14 mouse cellular contexts compared by ENCODE assay signal in genomic region chr4:149632670-149633307, GRCm38 (mm10). TPM values are rescaled to one million over a fixed set of nuclear protein-coding genes. Genes with fewer than 3 reads are reported as not detected.
DNase-seq lines count a peak whose midpoint lies in the region; ATAC-seq and TF ChIP-seq lines count a peak whose summit lies in the region.
"Had no signal": no experiment of that assay in that cellular context is flagged by ENCODE, and none has a peak within 500 bp of the region (broad histone marks: within the 10 kb centered on the region; RNA-seq: fewer than 3 reads in every experiment).

No protein-coding gene starts in this region.

- H3K79me2 ChIP-seq in MEL (ENCODE audit: control insufficient read depth, insufficient read depth, low read length, poor library complexity): peaks cover 7% of the 10 kb centered on the region; the same call in 1 of the 2 replicates

- H3K9ac ChIP-seq in lung, embryonic 14.5 days: no peak overlapping the region
- peak overlapping the region; percentile 6; the same call in 1 of the 2 replicates for H3K9ac ChIP-seq in MEL (ENCODE audit: control insufficient read depth, low read depth, low read length, poor library complexity, severe bottlenecking)
- no peak overlapping the region for H3K9ac ChIP-seq in liver, embryonic 16.5 days (ENCODE audit: low read depth, low read length)
- H3K9ac ChIP-seq: embryonic facial prominence, embryonic 15.5 days; limb, embryonic 15.5 days had no signal

- peak; percentile 59 to 66 for TF ChIP-seq EP300 in MEL (IDR thresholded peaks at IDR 0.05; ENCODE audit: low read depth in 1 of 2, low read length in 2 of 2)

- 0 out of 2 replicates have a peak overlapping the region, but pooled peaks have one; percentile 15 for H3K27ac ChIP-seq in lung, embryonic 14.5 days (ENCODE audit: low read depth)
- H3K27ac ChIP-seq in MEL (ENCODE audit: control insufficient read depth, low read depth, low read length): peak overlapping the region; percentile 23; the same call in 1 of the 2 replicates
- peak overlapping the region; percentile 54; the same call in 1 of the 2 replicates for H3K27ac ChIP-seq in liver, embryonic 16.5 days (ENCODE audit: low read length)
- H3K27ac ChIP-seq: embryonic facial prominence, embryonic 15.5 days; limb, embryonic 15.5 days; macrophage; stomach, postnatal 0 days had no signal

- H3K4me3 ChIP-seq in lung, embryonic 14.5 days (ENCODE audit: low read depth, low read length): no peak overlapping the region
- H3K4me3 ChIP-seq in lung, adult 2 months (replicated peaks; ENCODE audit: extremely low read depth, low read depth, low read length): no peak overlapping the region
- H3K4me3 ChIP-seq in MEL (ENCODE audit: control insufficient read depth in 1 of 2, insufficient read depth in 1 of 2, low read depth in 2 of 2, low read length in 2 of 2): peak overlapping the region; percentile 0 to 44; a peak in 3 of 4 replicates
- no peak overlapping the region for H3K4me3 ChIP-seq in liver, embryonic 16.5 days (ENCODE audit: low read depth, low read length)
- H3K4me3 ChIP-seq: embryonic facial prominence, embryonic 15.5 days; limb, embryonic 15.5 days had no signal

- whole genome bisulfite sequencing in lung, embryonic 14.5 days: 87% methylated on average over 9 of the region's 9 CpGs
- 87% methylated on average over 9 of the region's 9 CpGs for WGBS in lung, adult 2 months
- 54% methylated on average over 9 of the region's 9 CpGs for WGBS in liver, embryonic 16.5 days (ENCODE audit: insufficient replicate concordance)

- H3K4me1 ChIP-seq in lung, embryonic 14.5 days (ENCODE audit: insufficient read depth): no peaks in the 10 kb centered on the region
- peaks cover 5% of the 10 kb centered on the region for H3K4me1 ChIP-seq in lung, adult 2 months (ENCODE audit: control insufficient read depth, insufficient read depth, low read length)
- H3K4me1 ChIP-seq in MEL (ENCODE audit: control insufficient read depth in 1 of 2, insufficient read depth in 2 of 2, low read length in 2 of 2): peaks cover 24 to 34% of the 10 kb centered on the region in 2 experiments
- H3K4me1 ChIP-seq in liver, embryonic 16.5 days (ENCODE audit: control insufficient read depth, low read depth, low read length): peaks cover 4% of the 10 kb centered on the region; the same call in 1 of the 2 replicates
- H3K4me1 ChIP-seq: embryonic facial prominence, embryonic 15.5 days had no signal

- DNase-seq in lung, embryonic 14.5 days: no peak
- DNase-seq in lung, adult 2 months: no peak
- DNase-seq in MEL (ENCODE audit: low read depth, low spot score): peak; percentile 81
- peak; percentile 87 for DNase-seq in c-Kit-negative CD71-positive TER-119-positive erythroid progenitor cells, embryonic 14.5 days (ENCODE audit: low read depth, low spot score)
- DNase-seq in spleen, postnatal 14 days (ENCODE audit: low spot score in 2 of 2): no peak
- DNase-seq in layer of hippocampus, postnatal 36 days: no peak
- no peak for DNase-seq in kidney, postnatal 36 days
- DNase-seq: cerebellum, postnatal 25 days; heart, postnatal 36 days had no signal

- ATAC-seq in lung, embryonic 14.5 days (ENCODE audit: insufficient read depth): no peak
- ATAC-seq in liver, embryonic 16.5 days (ENCODE audit: low read depth): peak; percentile 87

- peaks cover 69% of the 10 kb centered on the region for H3K36me3 ChIP-seq in lung, embryonic 14.5 days (ENCODE audit: insufficient read depth)
- peaks cover 0 to 31% of the 10 kb centered on the region in 2 experiments; a peak in 2 of 4 replicates for H3K36me3 ChIP-seq in MEL (ENCODE audit: control insufficient read depth in 1 of 2, insufficient read depth in 2 of 2, low read length in 2 of 2)
- H3K36me3 ChIP-seq in liver, embryonic 16.5 days (ENCODE audit: control insufficient read depth, insufficient read depth): no peaks in the 10 kb centered on the region

- no peak for TF ChIP-seq RAD21 in MEL (IDR thresholded peaks at IDR 0.05; ENCODE audit: low read depth, low read length)

- no peak overlapping the region for H3K4me2 ChIP-seq in lung, embryonic 14.5 days
- no peak overlapping the region for H3K4me2 ChIP-seq in liver, embryonic 16.5 days (ENCODE audit: low read depth, low read length)
- H3K4me2 ChIP-seq: embryonic facial prominence, embryonic 15.5 days; limb, embryonic 15.5 days had no signal

- H3K27me3 ChIP-seq in lung, embryonic 14.5 days (ENCODE audit: insufficient read depth, low read length): no peaks in the 10 kb centered on the region
- no peaks in the 10 kb centered on the region for H3K27me3 ChIP-seq in MEL (ENCODE audit: control insufficient read depth in 1 of 2, insufficient read depth in 2 of 2, low read length in 2 of 2)
- no peaks in the 10 kb centered on the region for H3K27me3 ChIP-seq in liver, embryonic 16.5 days (ENCODE audit: control insufficient read depth, insufficient read depth, low read depth, low read length)
- H3K27me3 ChIP-seq: embryonic facial prominence, embryonic 15.5 days; limb, embryonic 15.5 days had no signal

- H3K9me3 ChIP-seq in lung, embryonic 14.5 days (ENCODE audit: low read depth, low read length): no peaks in the 10 kb centered on the region
- no peaks in the 10 kb centered on the region for H3K9me3 ChIP-seq in MEL (replicated peaks; ENCODE audit: insufficient read depth, low read length)
- H3K9me3 ChIP-seq in liver, embryonic 16.5 days (replicated peaks; ENCODE audit: control insufficient read depth, low read length): no peaks in the 10 kb centered on the region
- H3K9me3 ChIP-seq: embryonic facial prominence, embryonic 15.5 days; limb, embryonic 15.5 days had no signal

- no peak for TF ChIP-seq POLR2A in lung, adult 2 months (IDR thresholded peaks at IDR 0.05; ENCODE audit: borderline replicate concordance, extremely low read depth, low read depth, low read length)
- TF ChIP-seq POLR2A in MEL (IDR thresholded peaks at IDR 0.05; ENCODE audit: control insufficient read depth in 1 of 2, insufficient read depth in 1 of 2, low read depth in 1 of 2, low read length in 2 of 2, poor library complexity in 1 of 2): no peak

- no peak for TF ChIP-seq CTCF in lung, embryonic 14.5 days (IDR thresholded peaks at IDR 0.05; ENCODE audit: low read depth)
- no peak for TF ChIP-seq CTCF in lung, adult 2 months (IDR thresholded peaks at IDR 0.05; ENCODE audit: insufficient read depth, low read length)
- no peak for TF ChIP-seq CTCF in MEL (IDR thresholded peaks at IDR 0.05 in 2 of 3, conservative IDR thresholded peaks at IDR 0.05 in 1 of 3; ENCODE audit: control insufficient read depth in 1 of 3, insufficient read depth in 1 of 3, low read depth in 2 of 3, low read length in 3 of 3, poor library complexity in 1 of 3, severe bottlenecking in 1 of 3)

TF ChIP-seq in MEL, 35 proteins besides CTCF, POLR2A, EP300 and RAD21 (continues in another document):
- TF ChIP-seq ZNF384 (IDR thresholded peaks at IDR 0.05; ENCODE audit: low read depth, low read length) (no peak), MYB (IDR thresholded peaks at IDR 0.05; ENCODE audit: low read depth, low read length) (no peak), POLR2AphosphoS2 (IDR thresholded peaks at IDR 0.05; ENCODE audit: low read length) (no peak), ZKSCAN1 (IDR thresholded peaks at IDR 0.05; ENCODE audit: low read depth, low read length) (no peak), JUND (IDR thresholded peaks at IDR 0.05; ENCODE audit: low read depth, low read length) (peak; percentile 87; the same call in 1 of the 2 replicates), RCOR1 (IDR thresholded peaks at IDR 0.05; ENCODE audit: low read depth, low read length) (0 out of 2 replicates have a peak, but pooled peaks have one; percentile 13), E2F4 (IDR thresholded peaks at IDR 0.05; ENCODE audit: borderline replicate concordance, low read depth, low read length) (no peak), MYC (IDR thresholded peaks at IDR 0.05; ENCODE audit: low read depth, low read length) (no peak), MEF2A (IDR thresholded peaks at IDR 0.05; ENCODE audit: extremely low read depth, insufficient replicate concordance, low read depth, low read length, poor library complexity, severe bottlenecking) (no peak), UBTF (IDR thresholded peaks at IDR 0.05; ENCODE audit: borderline replicate concordance, insufficient read depth, low read depth, low read length) (no peak), CHD2 (IDR thresholded peaks at IDR 0.05; ENCODE audit: low read length) (no peak), HCFC1 (IDR thresholded peaks at IDR 0.05; ENCODE audit: low read depth, low read length) (no peak), GABPA (IDR thresholded peaks at IDR 0.05; ENCODE audit: low read depth, low read length) (peak; percentile 90), SIN3A (IDR thresholded peaks at IDR 0.05; ENCODE audit: low read length) (peak; percentile 56; the same call in 1 of the 2 replicates), KAT2A (conservative IDR thresholded peaks at IDR 0.05; ENCODE audit: low read depth, low read length) (no peak), ZC3H11A (IDR thresholded peaks at IDR 0.05; ENCODE audit: low read depth, low read length) (no peak), TBP (IDR thresholded peaks at IDR 0.05; ENCODE audit: low read depth, low read length) (no peak), ZMIZ1 (IDR thresholded peaks at IDR 0.05; ENCODE audit: low read depth, low read length) (no peak), MAX (IDR thresholded peaks at IDR 0.05; ENCODE audit: low read length) (no peak), BHLHE40 (IDR thresholded peaks at IDR 0.05; ENCODE audit: borderline replicate concordance, low read depth, low read length) (no peak), SMC3 (IDR thresholded peaks at IDR 0.05; ENCODE audit: low read depth, low read length) (no peak), USF2 (IDR thresholded peaks at IDR 0.05; ENCODE audit: borderline replicate concordance in 1 of 2, insufficient read depth in 1 of 2, low read depth in 1 of 2, low read length in 2 of 2) (no peak), ETS1 (IDR thresholded peaks at IDR 0.05; ENCODE audit: low read depth, low read length) (peak; percentile 90), CHD1 (IDR thresholded peaks at IDR 0.05; ENCODE audit: low read depth, low read length) (no peak), MAZ (IDR thresholded peaks at IDR 0.05; ENCODE audit: low read depth, low read length) (no peak), NRF1 (IDR thresholded peaks at IDR 0.05; ENCODE audit: insufficient read depth, low read depth, low read length, poor library complexity, severe bottlenecking) (no peak), MAFK (IDR thresholded peaks at IDR 0.05; ENCODE audit: borderline replicate concordance, low read depth, low read length) (peak; percentile 88)

RNA-seq across cellular contexts. Expression of gene Clstn1, which starts 46.5 kb away (rescaled TPM):
- polyA plus RNA-seq in lung, embryonic 14.5 days (2014; fragmentation: Nextera tagmentation; extraction: Ambion mirVana): 45.3 and 45.7 TPM in 2 replicates
- polyA plus RNA-seq in lung, adult 2 months (2012; rRNA removed): 93.8 and 111 TPM in 2 replicates
- total RNA-seq in MEL (2012; rRNA removed): 19.3 and 26.6 TPM in 2 replicates
- polyA plus RNA-seq in MEL (2012; ENCODE audit: insufficient read depth in 1 of 2, insufficient read length in 2 of 2, low read depth in 1 of 2, low replicate concordance in 2 of 2, missing spikeins in 1 of 2): 1 to 10 TPM in 1 of 2 experiments, not detected in 1; 6.1 TPM
- 1.1 and 1.4 TPM in 2 replicates for polyA plus RNA-seq in liver, embryonic 16.5 days (2015; fragmentation: Nextera tagmentation; extraction: Ambion mirVana)
- 100 to 1,000 TPM; 747 to 821 TPM for total RNA-seq in layer of hippocampus, postnatal 36 days (2021)

Comparison
In these comparisons a context has a peak if more than half of its experiments do, and no peak if none do; other contexts are left out.
1. DNase-seq: peak in MEL (single experiment) and c-Kit-negative CD71-positive TER-119-positive erythroid progenitor cells, embryonic 14.5 days (single experiment); none in lung, embryonic 14.5 days (single experiment), lung, adult 2 months (single experiment), spleen, postnatal 14 days (0 of 2), layer of hippocampus, postnatal 36 days (0 of 2) and kidney, postnatal 36 days (0 of 2).
2. H3K4me3 ChIP-seq: peak in MEL (2 of 2); none in lung, embryonic 14.5 days (single experiment), lung, adult 2 months (single experiment) and liver, embryonic 16.5 days (single experiment).
3. Peak in every context shown above with its lines, with median percentiles within 50 percentile points of each other: H3K27ac ChIP-seq.